Mouse (Mus musculus) CH12.LX (cell line): ENCODE measurements around the gene Ovca2.

Source experiments
- CHD2 ChIP-seq: IDR thresholded peaks from 2 replicates; pipeline ENCODE4 v1.6.1; 2011; ENCODE audit warnings: low read length, improper control_type of control experiment
- CTCF ChIP-seq, 2 experiments: IDR thresholded peaks in 1 of 2; conservative IDR thresholded peaks in 1 of 2; 2 replicates each; pipeline ENCODE4 v1.5.1; 2011 to 2012; ENCODE audit warnings: low read depth in 2 of 2, low read length in 2 of 2, improper control_type of control experiment in 1 of 2, inconsistent platforms in 1 of 2, mild to moderate bottlenecking in 1 of 2, moderate library complexity in 1 of 2
- E2F4 ChIP-seq: IDR thresholded peaks from 2 replicates; pipeline ENCODE4 v1.6.1; 2011; ENCODE audit warnings: low read depth, low read length, improper control_type of control experiment; ENCODE audit not compliant: insufficient replicate concordance
- JUND ChIP-seq: conservative IDR thresholded peaks from 2 replicates; pipeline ENCODE4 v1.6.1; 2011; ENCODE audit warnings: low read depth, low read length, improper control_type of control experiment
- MAX ChIP-seq: IDR thresholded peaks from 2 replicates; pipeline ENCODE4 v1.6.1; 2011; ENCODE audit warnings: low read length, improper control_type of control experiment
- MXI1 ChIP-seq: IDR thresholded peaks from 2 replicates; pipeline ENCODE4 v1.6.1; 2011; ENCODE audit warnings: mild to moderate bottlenecking, low read depth, low read length, improper control_type of control experiment
- NELFE ChIP-seq: IDR thresholded peaks from 2 replicates; pipeline ENCODE4 v1.6.1; 2011; ENCODE audit warnings: low read depth, low read length, improper control_type of control experiment
- POLR2A ChIP-seq: IDR thresholded peaks from 2 replicates; pipeline ENCODE4 v1.6.1; 2011; ENCODE audit warnings: low read depth, mild to moderate bottlenecking, improper control_type of control experiment, low read length
- UBTF ChIP-seq: IDR thresholded peaks from 2 replicates; pipeline ENCODE4 v1.6.1; 2012; ENCODE audit warnings: low read depth, mild to moderate bottlenecking, inconsistent platforms, low read length, improper control_type of control experiment, moderate library complexity
- USF1 ChIP-seq: IDR thresholded peaks from 2 replicates; pipeline ENCODE4 v1.6.1; 2014; ENCODE audit warnings: low read depth, mild to moderate bottlenecking, inconsistent platforms, low read length, improper control_type of control experiment
- USF2 ChIP-seq: conservative IDR thresholded peaks from 2 replicates; pipeline ENCODE4 v1.6.1; 2011; ENCODE audit warnings: low read depth, low read length, improper control_type of control experiment
- ZC3H11A ChIP-seq: IDR thresholded peaks from 2 replicates; pipeline ENCODE4 v1.6.1; 2012; ENCODE audit warnings: low read depth, mild to moderate bottlenecking, inconsistent platforms, low read length, improper control_type of control experiment
- ZNF384 ChIP-seq: IDR thresholded peaks from 2 replicates; pipeline ENCODE4 v1.6.1; 2012; ENCODE audit warnings: low read depth, low read length, improper control_type of control experiment, inconsistent platforms

DNA sequence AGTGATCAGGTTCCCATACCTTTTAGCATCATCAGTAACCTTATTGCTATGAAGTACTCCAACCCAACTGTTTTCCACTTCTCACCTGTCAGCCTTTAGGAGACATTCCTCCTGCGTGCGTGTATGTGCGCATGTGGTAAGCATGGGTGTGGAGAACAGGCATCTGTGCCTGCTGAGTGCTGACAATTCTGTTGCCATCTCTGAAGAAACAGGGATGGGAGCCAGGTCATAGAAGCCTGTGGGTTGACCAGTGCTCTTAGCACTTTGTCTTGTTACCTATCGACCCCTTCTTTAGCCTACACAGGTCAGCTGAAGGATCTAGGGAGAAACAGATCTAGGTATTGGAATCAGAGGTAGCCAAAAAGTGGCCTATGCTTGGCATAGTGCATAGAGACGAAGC is 45.2 kb downstream of the Ovca2 start:
- TF ChIP-seq JUND, result no peak
- no peak for TF ChIP-seq E2F4
- TF ChIP-seq POLR2A, result no peak
- no peak for TF ChIP-seq CHD2
- no peak for TF ChIP-seq ZNF384
- no peak for TF ChIP-seq NELFE
- no peak for TF ChIP-seq USF1
- TF ChIP-seq USF2, result no peak
- no peak for TF ChIP-seq CTCF (conservative IDR thresholded peaks at IDR 0.05 in 1 of 2, IDR thresholded peaks at IDR 0.05 in 1 of 2; ENCODE audit: low read depth in 2 of 2, low read length in 2 of 2)
- no peak for TF ChIP-seq MXI1
- TF ChIP-seq ZC3H11A, result no peak
- TF ChIP-seq UBTF, result no peak
- TF ChIP-seq MAX, result no peak
